Mouse (Mus musculus) heart, postnatal 0 days (tissue): ENCODE measurements at regions not wholly inside any gene's neighbourhood (a gene's known extent, or its start where the extent isn't known, plus 50 kb on each side); places are given as distances from the start of the nearest gene placed in this dataset.

Source experiments
- ATAC-seq: fragments of 200-750 bp; cut with Nextera tagmentation; 2 replicates; pipeline ENCODE4 v1.8.0; 2017; ENCODE audit warnings: low read depth, moderate number of reproducible peaks, moderate library complexity; ENCODE audit not compliant: insufficient read depth
- DNase-seq: peaks from one replicate; pipeline ENCODE4 v3.0.0-alpha.2; 2016; ENCODE audit warnings: low spot score
- H3K27ac ChIP-seq: fragments of 300-500 bp; sonication (generic); 2 replicates; pipeline ENCODE4 v1.5.1; 2014; ENCODE audit warnings: low read depth, mild to moderate bottlenecking
- H3K27me3 ChIP-seq: fragments of 300-500 bp; sonication (generic); 2 replicates; pipeline ENCODE4 v1.6.1; 2014; ENCODE audit warnings: low read length, mixed read lengths; ENCODE audit not compliant: control insufficient read depth, insufficient read depth
- H3K36me3 ChIP-seq: fragments of 300-500 bp; sonication (generic); replicated peaks from 2 replicates; pipeline ENCODE4 v1.6.1; 2014; ENCODE audit warnings: low read length, mixed read lengths; ENCODE audit not compliant: control insufficient read depth, insufficient read depth
- H3K4me1 ChIP-seq: fragments of 300-500 bp; sonication (generic); 2 replicates; pipeline ENCODE4 v1.6.1; 2014; ENCODE audit warnings: antibody characterized with exemption; ENCODE audit not compliant: control insufficient read depth, insufficient read depth
- H3K4me2 ChIP-seq: fragments of 300-500 bp; sonication (generic); 2 replicates; pipeline ENCODE4 v1.6.1; 2014; ENCODE audit warnings: low read depth, mild to moderate bottlenecking, low read length, moderate library complexity
- H3K4me3 ChIP-seq: fragments of 300-500 bp; sonication (generic); 2 replicates; pipeline ENCODE4 v1.5.1; 2014; ENCODE audit warnings: low read depth, low read length
- H3K9ac ChIP-seq: fragments of 300-500 bp; sonication (generic); replicated peaks from 2 replicates; pipeline ENCODE4 v1.6.1; 2014; ENCODE audit warnings: low read depth, low read length, mixed read lengths
- H3K9me3 ChIP-seq: fragments of 300-500 bp; sonication (generic); replicated peaks from 2 replicates; pipeline ENCODE4 v1.6.1; 2016; ENCODE audit warnings: low read length; ENCODE audit not compliant: control insufficient read depth
- CTCF ChIP-seq: IDR thresholded peaks from 2 replicates; pipeline ENCODE4 v1.5.1; 2016; ENCODE audit warnings: antibody characterized with exemption, control low read depth, low read depth
- EP300 ChIP-seq: IDR thresholded peaks from 2 replicates; pipeline ENCODE4 v1.6.1; 2016; ENCODE audit warnings: antibody characterized with exemption, low read depth
- WGBS: fragments of 180-500 bp; shearing (Covaris S2); extraction: QIAGEN DNeasy Blood & Tissue Kit; methylation state at CpG from one replicate; pipeline ENCODE4 v1.1.7; 2014; 5-methylcytosine and 5-hydroxymethylcytosine counted together

GRCm38 (mm10) chr4:31786284-31786683, 177.6 kb upstream of the Map3k7 start:
- Histone ChIP-seq H3K9ac (no peak overlapping the region), H3K4me2 (no peak overlapping the region), H3K27ac (no peak overlapping the region), H3K36me3 (no peaks in the 10 kb centered on the region), H3K27me3 (no peaks in the 10 kb centered on the region), H3K9me3 (no peaks in the 10 kb centered on the region), H3K4me1 (no peaks in the 10 kb centered on the region), H3K4me3 (no peak overlapping the region)
- ATAC-seq (no peak), DNase-seq (no peak)
- TF ChIP-seq CTCF (no peak), EP300 (no peak)
- 76% methylated on average over 1 of the region's 1 CpGs for WGBS

GRCm38 (mm10) chr4:31817574-31818240, 146.2 kb upstream of the Map3k7 start:
- WGBS = 86% methylated on average over 3 of the region's 3 CpGs
- no peak overlapping the region for H3K4me3 ChIP-seq
- H3K9ac ChIP-seq = no peak overlapping the region
- no peaks in the 10 kb centered on the region for H3K4me1 ChIP-seq
- ATAC-seq (no peak), DNase-seq (no peak)
- H3K27ac ChIP-seq = no peak overlapping the region
- TF ChIP-seq EP300 (no peak), CTCF (no peak)
- H3K9me3 ChIP-seq = no peaks in the 10 kb centered on the region
- no peaks in the 10 kb centered on the region for H3K27me3 ChIP-seq
- no peaks in the 10 kb centered on the region for H3K36me3 ChIP-seq
- no peak overlapping the region for H3K4me2 ChIP-seq

GRCm38 (mm10) chr4:31819521-31820259, 144.2 kb upstream of the Map3k7 start:
- WGBS = 83% methylated on average over 18 of the region's 18 CpGs
- Histone ChIP-seq H3K27me3 (no peaks in the 10 kb centered on the region), H3K36me3 (no peaks in the 10 kb centered on the region), H3K9me3 (no peaks in the 10 kb centered on the region), H3K4me1 (no peaks in the 10 kb centered on the region), H3K4me3 (no peak overlapping the region), H3K9ac (no peak overlapping the region), H3K4me2 (no peak overlapping the region), H3K27ac (no peak overlapping the region)
- TF ChIP-seq EP300 (no peak), CTCF (no peak)
- ATAC-seq (no peak), DNase-seq (no peak)

- ATAC-seq (no peak), DNase-seq (no peak)
- TF ChIP-seq EP300 (no peak), CTCF (no peak)
- Histone ChIP-seq H3K4me3 (peak overlapping the region; percentile 35), H3K36me3 (no peaks in the 10 kb centered on the region), H3K4me2 (peak overlapping the region; percentile 48), H3K27me3 (no peaks in the 10 kb centered on the region), H3K9me3 (no peaks in the 10 kb centered on the region), H3K4me1 (peaks cover 7% of the 10 kb centered on the region; the same call in 1 of the 2 replicates), H3K27ac (no peak overlapping the region), H3K9ac (no peak overlapping the region; the same call in 1 of the 2 replicates)
- 44% methylated on average over 19 of the region's 19 CpGs for WGBS
Observed at GRCm38 (mm10) chr4:31823574-31824348, 140.1 kb upstream of the Map3k7 start.

- ATAC-seq (no peak), DNase-seq (no peak)
- H3K36me3 ChIP-seq = no peaks in the 10 kb centered on the region
- peak overlapping the region; percentile 48 for H3K4me2 ChIP-seq
- no peak overlapping the region for H3K27ac ChIP-seq
- no peaks in the 10 kb centered on the region for H3K9me3 ChIP-seq
- H3K9ac ChIP-seq = no peak overlapping the region
- no peaks in the 10 kb centered on the region for H3K27me3 ChIP-seq
- peaks cover 7% of the 10 kb centered on the region; the same call in 1 of the 2 replicates for H3K4me1 ChIP-seq
- peak overlapping the region; percentile 35 for H3K4me3 ChIP-seq
- no peak for TF ChIP-seq EP300
- TF ChIP-seq CTCF = peak; percentile 41
- 44% methylated on average over 14 of the region's 14 CpGs for WGBS
Observed at GRCm38 (mm10) chr4:31824518-31825437, 139.1 kb upstream of the Map3k7 start.
